Mouse (Mus musculus) heart, embryonic 13.5 days (tissue): ENCODE measurements at regions not wholly inside any gene's neighbourhood (a gene's known extent, or its start where the extent isn't known, plus 50 kb on each side); places are given as distances from the start of the nearest gene placed in this dataset.
A peak's percentile ranks its signal among the peaks of the same experiment; 100 is the strongest.

ENCODE experiments used
- ATAC-seq: fragments of 200-750 bp; cut with Nextera tagmentation; 2 replicates; pipeline ENCODE4 v1.8.0; 2017; ENCODE audit warnings: moderate TSS enrichment; ENCODE audit not compliant: insufficient number of reproducible peaks, low FRiP score, low TSS enrichment; ENCODE audit errors: extremely low read depth
- H3K27ac ChIP-seq: fragments of 300-500 bp; sonication (generic); replicated peaks from 2 replicates; pipeline ENCODE4 v1.5.1; 2015; ENCODE audit warnings: moderate library complexity, mild to moderate bottlenecking, inconsistent platforms
- H3K27me3 ChIP-seq: fragments of 300-500 bp; sonication (generic); replicated peaks from 2 replicates; pipeline ENCODE4 v1.6.1; 2015; ENCODE audit warnings: mild to moderate bottlenecking, inconsistent platforms
- H3K36me3 ChIP-seq: fragments of 300-500 bp; sonication (generic); 2 replicates; pipeline ENCODE4 v1.6.1; 2015; ENCODE audit warnings: mild to moderate bottlenecking, inconsistent platforms
- H3K4me1 ChIP-seq: fragments of 300-500 bp; sonication (generic); 2 replicates; pipeline ENCODE4 v1.6.1; 2015; ENCODE audit warnings: inconsistent platforms
- H3K4me2 ChIP-seq: fragments of 300-500 bp; sonication (generic); 2 replicates; pipeline ENCODE4 v1.6.1; 2015; ENCODE audit warnings: inconsistent platforms, mild to moderate bottlenecking, moderate library complexity
- H3K4me3 ChIP-seq: fragments of 300-500 bp; sonication (generic); 2 replicates; pipeline ENCODE4 v1.5.1; 2015; ENCODE audit warnings: moderate library complexity, mild to moderate bottlenecking, inconsistent platforms
- H3K9ac ChIP-seq: fragments of 300-500 bp; sonication (generic); 2 replicates; pipeline ENCODE4 v1.6.1; 2015; ENCODE audit warnings: inconsistent platforms, mild to moderate bottlenecking, moderate library complexity
- H3K9me3 ChIP-seq: fragments of 300-500 bp; sonication (generic); 2 replicates; pipeline ENCODE4 v1.6.1; 2016; ENCODE audit warnings: inconsistent platforms
- WGBS: fragments of 180-500 bp; shearing (Covaris S2); methylation state at CpG from one replicate; pipeline ENCODE4 v1.1.7; 2015; ENCODE audit warnings: mixed read lengths; 5-methylcytosine and 5-hydroxymethylcytosine counted together

GRCm38 (mm10) chr13:52403805-52404204 is 127.3 kb downstream of the Diras2 start:
- H3K36me3 ChIP-seq = no peaks in the 10 kb centered on the region
- H3K4me1 ChIP-seq = 0 out of 2 replicates have a peak, but pooled peaks cover 3% of the 10 kb centered on the region
- H3K9ac ChIP-seq = no peak overlapping the region
- H3K27me3 ChIP-seq = no peaks in the 10 kb centered on the region
- H3K27ac ChIP-seq = no peak overlapping the region
- H3K4me3 ChIP-seq = no peak overlapping the region
- no peak overlapping the region for H3K4me2 ChIP-seq
- no peaks in the 10 kb centered on the region for H3K9me3 ChIP-seq
- ATAC-seq = no peak
- WGBS = 75% methylated on average over 3 of the region's 3 CpGs

- Histone ChIP-seq H3K27me3 (no peaks in the 10 kb centered on the region), H3K36me3 (no peaks in the 10 kb centered on the region), H3K9ac (no peak overlapping the region), H3K4me3 (no peak overlapping the region), H3K4me2 (no peak overlapping the region), H3K9me3 (peaks cover 10% of the 10 kb centered on the region), H3K27ac (no peak overlapping the region), H3K4me1 (no peaks in the 10 kb centered on the region)
- ATAC-seq = no peak
- 57% methylated on average over 1 of the region's 1 CpGs for WGBS
These were observed 114.8 kb downstream of the Diras2 start for GRCm38 (mm10) chr13:52416301-52416700.

GRCm38 (mm10) chr13:52422456-52422855 is 108.6 kb downstream of the Diras2 start:
- H3K9ac ChIP-seq = no peak overlapping the region
- no peaks in the 10 kb centered on the region for H3K9me3 ChIP-seq
- no peaks in the 10 kb centered on the region for H3K36me3 ChIP-seq
- WGBS = 80% methylated on average over 3 of the region's 3 CpGs
- no peak for ATAC-seq
- no peak overlapping the region for H3K4me2 ChIP-seq
- no peaks in the 10 kb centered on the region for H3K4me1 ChIP-seq
- H3K27ac ChIP-seq = no peak overlapping the region
- no peaks in the 10 kb centered on the region for H3K27me3 ChIP-seq
- no peak overlapping the region for H3K4me3 ChIP-seq

DNA sequence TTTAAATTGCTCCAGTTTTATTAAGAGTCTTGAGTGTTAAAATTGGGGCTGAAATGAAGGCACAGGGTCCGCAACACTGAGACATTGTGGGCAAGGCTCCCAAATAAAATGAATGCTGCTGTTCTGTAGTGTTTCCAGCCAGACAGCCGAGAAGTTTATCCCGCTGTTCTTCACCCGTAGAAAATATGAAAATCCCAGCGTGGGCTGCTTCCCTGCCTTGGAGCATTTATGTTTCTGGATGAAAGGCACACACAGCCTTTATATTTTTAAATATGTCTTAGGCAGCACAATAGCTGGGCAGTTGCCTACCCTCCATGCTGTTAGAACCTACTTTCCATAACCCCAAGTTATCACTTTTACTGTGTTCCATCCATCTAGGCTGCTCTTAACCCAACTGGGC is 102.6 kb downstream of the Diras2 start:
- Histone ChIP-seq H3K9ac (no peak overlapping the region), H3K27me3 (no peaks in the 10 kb centered on the region), H3K27ac (no peak overlapping the region), H3K4me1 (no peaks in the 10 kb centered on the region), H3K36me3 (no peaks in the 10 kb centered on the region), H3K4me2 (no peak overlapping the region), H3K4me3 (no peak overlapping the region), H3K9me3 (no peaks in the 10 kb centered on the region)
- 82% methylated on average over 5 of the region's 5 CpGs for WGBS
- no peak for ATAC-seq

- H3K4me1 ChIP-seq = no peaks in the 10 kb centered on the region
- H3K9me3 ChIP-seq = no peaks in the 10 kb centered on the region
- no peaks in the 10 kb centered on the region for H3K27me3 ChIP-seq
- no peak overlapping the region for H3K27ac ChIP-seq
- H3K36me3 ChIP-seq = no peaks in the 10 kb centered on the region
- WGBS = 62% methylated on average over 8 of the region's 8 CpGs
- ATAC-seq = no peak
- H3K9ac ChIP-seq = no peak overlapping the region
- no peak overlapping the region for H3K4me2 ChIP-seq
- no peak overlapping the region for H3K4me3 ChIP-seq
These were observed 94.3 kb downstream of the Diras2 start for GRCm38 (mm10) chr13:52436756-52437155.

DNA sequence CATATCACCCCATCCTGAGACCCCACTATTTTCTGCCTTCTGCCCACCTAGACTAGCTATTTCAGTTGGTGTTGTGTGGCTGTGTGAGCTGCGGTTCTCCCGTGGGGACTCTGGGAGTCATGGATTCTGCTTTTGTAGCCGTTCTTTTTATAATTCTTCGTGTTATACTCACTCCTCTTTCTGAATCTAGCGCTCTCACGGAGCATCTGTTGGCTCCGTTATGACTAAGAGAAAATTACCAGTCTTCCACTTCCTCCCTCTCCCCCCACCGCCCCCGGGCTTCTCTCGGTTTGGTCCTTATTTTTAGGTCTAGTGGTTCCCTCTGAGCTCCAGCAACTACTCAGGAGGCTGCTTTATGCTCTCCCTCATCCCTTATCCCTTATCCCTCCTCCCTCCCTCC is 85.6 kb downstream of the Diras2 start:
- no peak for ATAC-seq
- Histone ChIP-seq H3K4me3 (no peak overlapping the region), H3K27ac (no peak overlapping the region), H3K4me1 (peaks cover 8% of the 10 kb centered on the region), H3K4me2 (no peak overlapping the region), H3K36me3 (no peaks in the 10 kb centered on the region), H3K9ac (no peak overlapping the region), H3K27me3 (no peaks in the 10 kb centered on the region), H3K9me3 (no peaks in the 10 kb centered on the region)
- 79% methylated on average over 10 of the region's 10 CpGs for WGBS

DNA sequence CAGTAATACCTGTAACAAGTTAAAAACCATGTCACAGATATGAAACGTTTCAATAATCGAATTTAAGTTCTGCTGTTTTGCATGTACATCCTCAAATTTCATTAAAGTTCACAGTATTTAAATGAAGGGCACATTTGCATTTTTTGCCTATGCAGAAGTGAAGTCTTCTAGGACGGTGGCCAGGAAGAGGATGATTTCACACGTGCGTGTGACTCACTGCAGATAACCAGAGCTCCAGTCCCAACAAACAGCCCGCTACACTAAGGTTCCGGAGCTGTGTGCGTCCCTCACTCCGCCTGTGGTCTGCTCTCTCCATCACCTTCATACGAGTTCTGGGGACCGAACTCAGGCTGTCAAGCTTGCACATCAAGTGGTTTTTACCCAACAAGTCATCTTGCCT is 82.2 kb downstream of the Diras2 start:
- Histone ChIP-seq H3K4me3 (no peak overlapping the region), H3K9me3 (no peaks in the 10 kb centered on the region), H3K27me3 (no peaks in the 10 kb centered on the region), H3K4me1 (peaks cover 18% of the 10 kb centered on the region), H3K36me3 (no peaks in the 10 kb centered on the region), H3K9ac (no peak overlapping the region), H3K4me2 (no peak overlapping the region), H3K27ac (no peak overlapping the region)
- ATAC-seq = no peak
- WGBS = 65% methylated on average over 11 of the region's 11 CpGs

DNA sequence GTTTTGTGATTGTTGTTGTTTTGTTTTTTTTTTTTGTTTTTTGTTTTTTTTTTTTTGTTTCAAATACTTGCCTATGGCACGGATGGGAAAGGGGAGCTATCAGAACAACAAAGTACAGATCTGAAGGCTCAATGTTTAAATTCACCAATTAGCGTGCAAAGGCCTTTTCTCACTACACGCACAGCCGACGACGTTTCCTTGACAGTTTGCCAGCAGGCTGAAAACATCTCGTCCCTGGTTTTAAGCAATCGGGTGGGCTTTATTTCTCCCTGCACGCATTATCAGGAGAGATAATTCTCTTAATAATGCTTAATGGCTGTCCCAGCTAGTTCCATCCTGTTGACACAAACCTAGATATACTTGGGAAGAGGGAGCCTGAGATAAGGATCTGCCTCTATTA is 79.6 kb downstream of the Diras2 start:
- ATAC-seq = no peak
- Histone ChIP-seq H3K9ac (no peak overlapping the region), H3K27ac (no peak overlapping the region), H3K4me3 (no peak overlapping the region), H3K4me1 (peaks cover 32% of the 10 kb centered on the region), H3K9me3 (no peaks in the 10 kb centered on the region), H3K27me3 (no peaks in the 10 kb centered on the region), H3K4me2 (peak overlapping the region; percentile 15), H3K36me3 (no peaks in the 10 kb centered on the region)
- 21% methylated on average over 9 of the region's 9 CpGs for WGBS

DNA sequence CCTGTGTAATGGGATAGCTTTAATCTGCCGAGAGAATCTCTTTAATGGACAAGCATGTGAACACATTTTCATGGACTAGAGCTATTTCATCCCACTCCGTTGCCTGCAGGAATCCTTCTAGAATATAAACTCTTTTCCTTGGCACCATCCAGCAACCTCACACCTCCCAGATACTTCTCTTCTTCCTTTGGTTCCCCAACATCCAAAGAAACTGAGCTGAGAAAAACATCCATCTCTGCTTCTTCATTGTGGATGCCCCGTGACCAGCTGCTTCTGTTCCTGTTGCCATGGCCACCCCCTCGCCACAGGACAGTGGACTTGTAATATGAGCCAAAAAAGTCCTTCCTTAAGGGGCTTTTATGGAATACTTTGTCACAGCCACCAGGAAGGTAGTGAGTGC is 78.8 kb downstream of the Diras2 start:
- Histone ChIP-seq H3K27me3 (no peaks in the 10 kb centered on the region), H3K4me3 (no peak overlapping the region), H3K9ac (no peak overlapping the region), H3K9me3 (no peaks in the 10 kb centered on the region), H3K36me3 (no peaks in the 10 kb centered on the region), H3K4me1 (peaks cover 32% of the 10 kb centered on the region), H3K27ac (no peak overlapping the region), H3K4me2 (no peak overlapping the region)
- 67% methylated on average over 4 of the region's 4 CpGs for WGBS
- ATAC-seq = no peak
